Mouse (Mus musculus) limb, embryonic 12.5 days (tissue): ENCODE data around the gene Ist1. TPM values are rescaled to one million over a fixed set of nuclear protein-coding genes. Genes with fewer than 3 reads are reported as not detected.

ENCODE experiments used
- ATAC-seq: fragments of 200-750 bp; cut with Nextera tagmentation; 2 replicates; pipeline ENCODE4 v1.8.0; 2017; ENCODE audit warnings: low read depth, moderate TSS enrichment; ENCODE audit not compliant: insufficient number of reproducible peaks, insufficient read depth, low FRiP score, low TSS enrichment
- H3K27ac ChIP-seq: fragments of 300-500 bp; sonication (generic); 2 replicates; pipeline ENCODE4 v1.5.1; 2016; ENCODE audit warnings: mild to moderate bottlenecking, moderate library complexity
- H3K27me3 ChIP-seq: fragments of 300-500 bp; sonication (generic); 2 replicates; pipeline ENCODE4 v1.6.1; 2016; ENCODE audit warnings: mild to moderate bottlenecking, moderate library complexity
- H3K36me3 ChIP-seq: fragments of 300-500 bp; sonication (generic); 2 replicates; pipeline ENCODE4 v1.6.1; 2016; ENCODE audit warnings: mild to moderate bottlenecking, moderate library complexity
- H3K4me1 ChIP-seq: fragments of 300-500 bp; sonication (generic); replicated peaks from 2 replicates; pipeline ENCODE4 v1.6.1; 2016
- H3K4me2 ChIP-seq: fragments of 300-500 bp; sonication (generic); 2 replicates; pipeline ENCODE4 v1.6.1; 2016; ENCODE audit warnings: mild to moderate bottlenecking, moderate library complexity
- H3K4me3 ChIP-seq: fragments of 300-500 bp; sonication (generic); replicated peaks from 2 replicates; pipeline ENCODE4 v1.5.1; 2016; ENCODE audit warnings: mild to moderate bottlenecking
- H3K9ac ChIP-seq: fragments of 300-500 bp; sonication (generic); replicated peaks from 2 replicates; pipeline ENCODE4 v1.6.1; 2016; ENCODE audit warnings: mild to moderate bottlenecking, moderate library complexity
- H3K9me3 ChIP-seq: fragments of 300-500 bp; sonication (generic); 2 replicates; pipeline ENCODE4 v1.6.1; 2016; ENCODE audit warnings: mild to moderate bottlenecking, moderate library complexity
- WGBS: fragments of 180-500 bp; shearing (Covaris S2); methylation state at CpG from one replicate; pipeline ENCODE4 v1.1.7; 2016; 5-methylcytosine and 5-hydroxymethylcytosine counted together
- polyA plus RNA-seq: library from polyadenylated mRNA; unstranded; fragments of >200 nt; fragmentation: Nextera tagmentation; extraction: Ambion mirVana; gene quantifications from 2 replicates; pipeline ENCODE4 v1.2.1, GENCODE M21; 2016

Ist1 gene
- polyA plus RNA-seq, 1 experiment from 2014 or later: 162 TPM

DNA sequence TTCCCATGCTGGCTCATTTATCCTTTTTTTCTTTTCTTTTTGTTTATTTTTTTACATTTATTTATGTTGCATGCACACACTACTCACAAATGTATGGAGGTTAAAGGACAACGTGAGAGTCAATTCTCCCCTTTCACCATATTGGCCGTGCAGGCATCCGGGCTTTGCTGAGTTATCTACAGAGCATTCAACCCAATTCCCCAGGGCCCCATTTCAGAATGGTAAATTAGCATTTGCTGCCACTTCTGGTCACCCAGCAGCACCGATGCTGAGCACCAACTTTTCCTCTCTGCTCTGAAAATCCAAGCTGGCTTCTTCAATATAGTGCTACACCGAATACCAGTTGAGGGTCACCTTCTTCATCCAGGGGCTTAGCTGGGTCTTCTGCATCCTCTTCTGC is 54.2 kb downstream of the Ist1 start:
- peaks cover 3% of the 10 kb centered on the region; the same call in 1 of the 2 replicates for H3K27me3 ChIP-seq
- no peak for ATAC-seq
- H3K9ac ChIP-seq: no peak overlapping the region
- 81% methylated on average over 5 of the region's 5 CpGs for WGBS
- H3K4me2 ChIP-seq: no peak overlapping the region
- H3K4me1 ChIP-seq: no peaks in the 10 kb centered on the region
- no peak overlapping the region for H3K4me3 ChIP-seq
- H3K9me3 ChIP-seq: no peaks in the 10 kb centered on the region
- H3K36me3 ChIP-seq: no peaks in the 10 kb centered on the region
- no peak overlapping the region for H3K27ac ChIP-seq

DNA sequence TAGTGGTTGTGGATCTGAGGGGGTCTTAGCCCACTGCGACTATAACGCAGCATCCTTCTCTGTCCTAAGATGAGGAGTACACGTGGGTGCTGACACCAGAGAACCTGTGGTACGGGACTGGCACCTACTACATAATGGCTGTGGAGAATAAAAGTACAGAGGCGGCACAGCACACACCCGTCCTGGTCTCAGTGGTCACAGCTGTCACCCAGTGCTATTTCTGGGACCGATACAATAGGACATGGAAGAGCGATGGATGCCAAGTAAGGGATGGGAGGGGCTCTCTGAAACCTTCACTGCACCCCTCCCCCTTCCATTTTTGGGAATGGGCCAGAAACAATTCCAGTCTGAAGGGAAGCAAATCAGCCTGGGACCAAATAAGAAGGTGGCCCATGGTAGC is 57.9 kb downstream of the Ist1 start:
- ATAC-seq: no peak
- no peak overlapping the region for H3K4me2 ChIP-seq
- 89% methylated on average over 8 of the region's 8 CpGs for WGBS
- no peak overlapping the region for H3K9ac ChIP-seq
- no peaks in the 10 kb centered on the region for H3K4me1 ChIP-seq
- no peaks in the 10 kb centered on the region for H3K36me3 ChIP-seq
- H3K9me3 ChIP-seq: no peaks in the 10 kb centered on the region
- no peak overlapping the region for H3K27ac ChIP-seq
- no peak overlapping the region for H3K4me3 ChIP-seq
- no peaks in the 10 kb centered on the region for H3K27me3 ChIP-seq

DNA sequence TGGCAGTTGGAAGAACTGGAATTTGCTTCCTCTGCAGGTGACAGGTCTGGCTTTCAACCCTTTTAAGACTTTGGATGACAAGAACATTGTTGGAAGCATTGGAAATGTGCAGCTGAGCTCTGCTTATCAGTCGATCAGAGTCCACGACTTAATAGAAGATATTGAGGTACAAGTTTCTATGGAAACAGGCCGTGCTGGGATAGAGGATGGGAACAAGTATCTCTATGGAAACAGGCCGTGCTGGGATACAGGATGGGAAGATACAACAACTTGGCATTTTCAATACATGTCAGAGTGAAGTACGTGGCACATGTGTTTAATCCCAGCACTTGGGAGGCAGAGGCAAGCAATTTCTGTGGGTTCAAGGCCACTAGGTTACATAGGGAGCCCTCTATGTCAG is 60.6 kb downstream of the Ist1 start:
- Histone ChIP-seq H3K4me1 (no peaks in the 10 kb centered on the region), H3K9me3 (no peaks in the 10 kb centered on the region), H3K27ac (no peak overlapping the region), H3K27me3 (no peaks in the 10 kb centered on the region), H3K36me3 (no peaks in the 10 kb centered on the region), H3K4me2 (no peak overlapping the region), H3K4me3 (no peak overlapping the region), H3K9ac (no peak overlapping the region)
- no peak for ATAC-seq
- 89% methylated on average over 5 of the region's 5 CpGs for WGBS

DNA sequence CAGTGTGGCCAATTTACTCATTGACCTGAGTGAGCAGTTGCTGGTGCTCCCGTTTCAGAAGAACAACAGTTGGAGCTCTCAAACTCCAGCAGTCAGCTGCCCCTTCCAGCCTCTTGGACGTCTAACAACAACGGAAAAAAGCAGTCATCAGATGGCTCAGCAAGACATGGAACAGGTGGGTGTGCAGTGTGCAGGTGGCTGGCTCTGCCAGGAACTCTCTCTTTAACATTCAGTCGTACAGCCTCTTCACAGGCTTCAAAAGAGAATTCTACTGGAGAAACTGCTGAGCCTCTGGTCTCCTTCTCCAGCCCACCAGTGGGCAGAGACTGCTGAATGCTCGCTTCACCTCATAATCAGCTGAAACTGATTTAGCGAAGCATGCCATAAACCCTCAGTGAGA is 64.4 kb downstream of the Ist1 start:
- Histone ChIP-seq H3K27me3 (no peaks in the 10 kb centered on the region), H3K36me3 (no peaks in the 10 kb centered on the region), H3K27ac (no peak overlapping the region), H3K4me2 (no peak overlapping the region), H3K4me1 (no peaks in the 10 kb centered on the region), H3K4me3 (no peak overlapping the region), H3K9me3 (peaks cover 13% of the 10 kb centered on the region), H3K9ac (no peak overlapping the region)
- WGBS: 63% methylated on average over 6 of the region's 6 CpGs
- no peak for ATAC-seq

Other genes with a start within 250 kb of the Ist1 start
- gene Pmfbp1, start 199.2 kb downstream of the Ist1 start, polyA plus RNA-seq: 0.14 and 0.15 TPM in 2 replicates
- gene Dhx38, start 127.4 kb downstream of the Ist1 start, polyA plus RNA-seq: 35.9 and 37.3 TPM in 2 replicates
- 20.0 and 22.7 TPM in 2 replicates for gene Txnl4b, start 127.4 kb downstream of the Ist1 start, polyA plus RNA-seq
- gene Hp, start 114.1 kb downstream of the Ist1 start, polyA plus RNA-seq: 0.70 and 1.6 TPM in 2 replicates
- 54.9 and 56.0 TPM in 2 replicates for gene Dhodh, start 84.6 kb downstream of the Ist1 start, polyA plus RNA-seq
- gene Pkd1l3, start 78.7 kb downstream of the Ist1 start, polyA plus RNA-seq: 0.04 and 0.14 TPM in 2 replicates
- gene Zfp821, start 12.3 kb upstream of the Ist1 start, polyA plus RNA-seq: 53.8 and 54.2 TPM in 2 replicates
- gene Atxn1l, start 44.5 kb upstream of the Ist1 start, polyA plus RNA-seq: 9.2 and 10.0 TPM in 2 replicates
- gene Ap1g1, start 85.3 kb upstream of the Ist1 start, polyA plus RNA-seq: 51.6 and 56.1 TPM in 2 replicates
- gene Phlpp2, start 175.3 kb upstream of the Ist1 start, polyA plus RNA-seq: 3.7 and 4.0 TPM in 2 replicates